Mouse (Mus musculus): ENCODE measurements around the gene Apba3.

- TF ChIP-seq POLR2A (IDR thresholded peaks at IDR 0.05; ENCODE audit: insufficient read depth, low read depth, low read length), result no peak
- no peak for TF ChIP-seq EP300 (IDR thresholded peaks at IDR 0.05; ENCODE audit: insufficient read depth, low read depth, low read length)
Measured at GRCm38 (mm10) chr10:81233226-81233585, 33.6 kb upstream of the Apba3 start.

Measured in heart, adult 2 months (tissue).